Mouse (Mus musculus) neutrophil, adult 59 days (primary cell): ENCODE results near the gene Pik3ca. TPM values are rescaled to one million over a fixed set of nuclear protein-coding genes. Genes with fewer than 3 reads are reported as not detected.

Experiments
- total RNA-seq, 2 experiments: library from RNA; stranded (reverse); gene quantifications; 1 replicate in 1 of 2; 2 replicates in 1 of 2; pipeline ENCODE4 v1.2.4; 2023

The Pik3ca gene
- 10 to 100 TPM; 28.5 to 31.4 TPM for total RNA-seq

GRCm38 (mm10) chr3:32397461-32398174, at the start of gene Pik3ca:
Gene Pik3ca (plus strand): TSS chr3:32397671.

GRCm38 (mm10) chr3:32365546-32366245, 31.8 kb upstream of the Pik3ca start, which contains the start of gene Zmat3:
Gene Zmat3 (minus strand): TSS chr3:32366014.

GRCm38 (mm10) chr3:32492097-32493090, 94.9 kb downstream of the Pik3ca start, which contains the start of gene Kcnmb3:
Gene Kcnmb3 (minus strand): TSS chr3:32492231.

GRCm38 (mm10) chr3:32509496-32510374, 112.3 kb downstream of the Pik3ca start, which contains the start of gene Zfp639:
Gene Zfp639 (plus strand): TSS chr3:32510259.

Other genes with a start within 250 kb of the Pik3ca start
- 1 to 10 TPM in 1 of 2 experiments, under 1 TPM in 1; 0.91 to 1.3 TPM for gene Zmat3, start 31.7 kb upstream of the Pik3ca start, total RNA-seq
- gene Kcnmb3, start 94.6 kb downstream of the Pik3ca start, total RNA-seq: not detected
- gene Zfp639, start 112.6 kb downstream of the Pik3ca start, total RNA-seq: 10 to 100 TPM; 13.7 to 20.0 TPM
- gene Mfn1, start 131.8 kb downstream of the Pik3ca start, total RNA-seq: 10 to 100 TPM; 22.4 to 24.2 TPM
- 10 to 100 TPM; 12.0 to 13.6 TPM for gene Gnb4, start 218.9 kb downstream of the Pik3ca start, total RNA-seq